Mouse (Mus musculus): ENCODE measurements around the gene Sap30bp. TPM values are rescaled to one million over a fixed set of nuclear protein-coding genes. Genes with fewer than 3 reads are reported as not detected.

The Sap30bp gene
- total RNA-seq, 2 experiments from 2014 or later, result 52.6 to 53.4 TPM

GRCm38 (mm10) chr11:115955195-115955858, 22.2 kb downstream of the Sap30bp start:
- no peak for DNase-seq (ENCODE audit: low spot score in 2 of 2)

GRCm38 (mm10) chr11:115956453-115956852, 23.4 kb downstream of the Sap30bp start:
- DNase-seq (ENCODE audit: low spot score in 2 of 2), result no peak

GRCm38 (mm10) chr11:115957971-115958370, 24.9 kb downstream of the Sap30bp start:
- no peak for DNase-seq (ENCODE audit: low spot score in 2 of 2)

- no peak for DNase-seq (ENCODE audit: low spot score in 2 of 2)
Measured at GRCm38 (mm10) chr11:115959018-115959417, 25.9 kb downstream of the Sap30bp start.

GRCm38 (mm10) chr11:115962651-115963412, 29.8 kb downstream of the Sap30bp start:
- no peak for DNase-seq (ENCODE audit: low spot score in 2 of 2)

GRCm38 (mm10) chr11:115964977-115965604, 32.0 kb downstream of the Sap30bp start:
- DNase-seq (ENCODE audit: low spot score in 2 of 2), result no peak

- no peak for DNase-seq (ENCODE audit: low spot score in 2 of 2)
Measured at GRCm38 (mm10) chr11:115968731-115969405, 35.8 kb downstream of the Sap30bp start.

- DNase-seq (ENCODE audit: low spot score in 2 of 2), result no peak
Measured at GRCm38 (mm10) chr11:115970006-115970673, 37.1 kb downstream of the Sap30bp start.

GRCm38 (mm10) chr11:115971016-115971415, 37.9 kb downstream of the Sap30bp start:
- no peak for DNase-seq (ENCODE audit: low spot score in 2 of 2)

GRCm38 (mm10) chr11:115974309-115975082, 41.4 kb downstream of the Sap30bp start, which contains the start of gene Itgb4:
Itgb4 (plus strand) TSS chr11:115974709.
- DNase-seq (ENCODE audit: low spot score in 2 of 2), result no peak

GRCm38 (mm10) chr11:115975083-115975420, 42.0 kb downstream of the Sap30bp start:
- no peak for DNase-seq (ENCODE audit: low spot score in 2 of 2)

GRCm38 (mm10) chr11:115975544-115975943, 42.5 kb downstream of the Sap30bp start:
- no peak for DNase-seq (ENCODE audit: low spot score in 2 of 2)

GRCm38 (mm10) chr11:115982472-115982871, 49.4 kb downstream of the Sap30bp start:
- DNase-seq (ENCODE audit: low spot score in 2 of 2), result no peak

GRCm38 (mm10) chr11:115983291-115983690, 50.2 kb downstream of the Sap30bp start:
- DNase-seq (ENCODE audit: low spot score in 2 of 2), result no peak

- DNase-seq (ENCODE audit: low spot score in 2 of 2), result no peak
Measured at GRCm38 (mm10) chr11:115989686-115990085, 56.6 kb downstream of the Sap30bp start.

GRCm38 (mm10) chr11:115992098-115992497, 59.0 kb downstream of the Sap30bp start:
- no peak for DNase-seq (ENCODE audit: low spot score in 2 of 2)

GRCm38 (mm10) chr11:115995256-115995655, 62.2 kb downstream of the Sap30bp start:
- DNase-seq (ENCODE audit: low spot score in 2 of 2), result no peak

- no peak for DNase-seq (ENCODE audit: low spot score in 2 of 2)
Measured at GRCm38 (mm10) chr11:115997047-115997446, 64.0 kb downstream of the Sap30bp start.

- DNase-seq (ENCODE audit: low spot score in 2 of 2), result no peak
Measured at GRCm38 (mm10) chr11:115997662-115998061, 64.6 kb downstream of the Sap30bp start.

- DNase-seq (ENCODE audit: low spot score in 2 of 2), result no peak
Measured at GRCm38 (mm10) chr11:115999027-115999426, 65.9 kb downstream of the Sap30bp start.
